Mouse (Mus musculus) MEL (cell line): ENCODE measurements at regions not wholly inside any gene's neighbourhood (a gene's known extent, or its start where the extent isn't known, plus 50 kb on each side); places are given as distances from the start of the nearest gene placed in this dataset.

ENCODE experiments used
- DNase-seq: peaks from one replicate; pipeline ENCODE4 v3.0.0; 2011; ENCODE audit warnings: low read depth, low spot score
- H3K27ac ChIP-seq: 2 replicates; pipeline ENCODE4 v1.5.1; 2012; ENCODE audit warnings: low read depth, mild to moderate bottlenecking, control low read depth, low read length, moderate library complexity; ENCODE audit not compliant: control insufficient read depth
- H3K27me3 ChIP-seq, 2 experiments: fragments of 150-350 bp in 1 of 2; sonication (generic) in 1 of 2; 2 replicates each; pipeline ENCODE4 v1.6.1; 2012; ENCODE audit warnings: low read length in 2 of 2, mild to moderate bottlenecking in 2 of 2, improper control_type of control experiment in 1 of 2, moderate library complexity in 1 of 2; ENCODE audit not compliant: insufficient read depth in 2 of 2, control insufficient read depth in 1 of 2
- H3K36me3 ChIP-seq, 2 experiments: 2 replicates each; pipeline ENCODE4 v1.6.1; 2012 to 2014; ENCODE audit warnings: low read length in 2 of 2, improper control_type of control experiment in 1 of 2, inconsistent platforms in 1 of 2, mild to moderate bottlenecking in 1 of 2; ENCODE audit not compliant: insufficient read depth in 2 of 2, control insufficient read depth in 1 of 2
- H3K4me1 ChIP-seq, 2 experiments: fragments of 150-350 bp in 1 of 2; sonication (generic) in 1 of 2; 2 replicates each; pipeline ENCODE4 v1.6.1; 2012; ENCODE audit warnings: low read length in 2 of 2, improper control_type of control experiment in 1 of 2, mild to moderate bottlenecking in 1 of 2; ENCODE audit not compliant: insufficient read depth in 2 of 2, control insufficient read depth in 1 of 2
- H3K4me3 ChIP-seq, 2 experiments: fragments of 150-350 bp in 1 of 2; sonication (generic) in 1 of 2; 2 replicates each; pipeline ENCODE4 v1.5.1; 2012; ENCODE audit warnings: low read depth in 2 of 2, low read length in 2 of 2, mild to moderate bottlenecking in 2 of 2, moderate library complexity in 2 of 2, control low read depth in 1 of 2, improper control_type of control experiment in 1 of 2; ENCODE audit not compliant: control insufficient read depth in 1 of 2, insufficient read depth in 1 of 2
- H3K79me2 ChIP-seq: 2 replicates; pipeline ENCODE4 v1.6.1; 2012; ENCODE audit warnings: mild to moderate bottlenecking, low read length, moderate library complexity; ENCODE audit not compliant: control insufficient read depth, poor library complexity, insufficient read depth
- H3K9ac ChIP-seq: 2 replicates; pipeline ENCODE4 v1.6.1; 2012; ENCODE audit warnings: low read depth, mild to moderate bottlenecking, control low read depth, low read length, moderate library complexity; ENCODE audit not compliant: control insufficient read depth, poor library complexity, severe bottlenecking
- H3K9me3 ChIP-seq: fragments of 150-350 bp; sonication (generic); replicated peaks from 2 replicates; pipeline ENCODE4 v1.6.1; 2012; ENCODE audit warnings: mild to moderate bottlenecking, low read length, improper control_type of control experiment, moderate library complexity; ENCODE audit not compliant: insufficient read depth
- BHLHE40 ChIP-seq: IDR thresholded peaks from 2 replicates; pipeline ENCODE4 v1.6.1; 2012; ENCODE audit warnings: low read depth, mild to moderate bottlenecking, inconsistent platforms, low read length, improper control_type of control experiment, borderline replicate concordance
- CHD1 ChIP-seq: IDR thresholded peaks from 2 replicates; pipeline ENCODE4 v1.6.1; 2012; ENCODE audit warnings: low read depth, mild to moderate bottlenecking, inconsistent platforms, low read length, improper control_type of control experiment
- CHD2 ChIP-seq: IDR thresholded peaks from 2 replicates; pipeline ENCODE4 v1.6.1; 2011; ENCODE audit warnings: low read length, improper control_type of control experiment
- ELF1 ChIP-seq: IDR thresholded peaks from 2 replicates; pipeline ENCODE4 v1.6.1; 2014; ENCODE audit warnings: low read depth, mild to moderate bottlenecking, inconsistent platforms, low read length, improper control_type of control experiment, moderate library complexity
- EP300 ChIP-seq, 2 experiments: IDR thresholded peaks; 2 replicates each; pipeline ENCODE4 v1.6.1; 2011; ENCODE audit warnings: improper control_type of control experiment in 2 of 2, low read length in 2 of 2, low read depth in 1 of 2, mild to moderate bottlenecking in 1 of 2
- ETS1 ChIP-seq: IDR thresholded peaks from 2 replicates; pipeline ENCODE4 v1.6.1; 2012; ENCODE audit warnings: low read depth, mild to moderate bottlenecking, inconsistent platforms, low read length, improper control_type of control experiment, moderate library complexity
- GABPA ChIP-seq: IDR thresholded peaks from 2 replicates; pipeline ENCODE4 v1.6.1; 2012; ENCODE audit warnings: low read depth, mild to moderate bottlenecking, inconsistent platforms, low read length, improper control_type of control experiment, moderate library complexity
- HCFC1 ChIP-seq: IDR thresholded peaks from 2 replicates; pipeline ENCODE4 v1.6.1; 2012; ENCODE audit warnings: low read depth, mild to moderate bottlenecking, inconsistent platforms, low read length, improper control_type of control experiment, moderate library complexity
- JUND ChIP-seq: IDR thresholded peaks from 2 replicates; pipeline ENCODE4 v1.6.1; 2011; ENCODE audit warnings: low read depth, mild to moderate bottlenecking, improper control_type of control experiment, low read length
- MAFK ChIP-seq: IDR thresholded peaks from 2 replicates; pipeline ENCODE4 v1.6.1; 2011; ENCODE audit warnings: low read depth, mild to moderate bottlenecking, low read length, improper control_type of control experiment, borderline replicate concordance
- MAX ChIP-seq: IDR thresholded peaks from 2 replicates; pipeline ENCODE4 v1.6.1; 2011; ENCODE audit warnings: low read length, improper control_type of control experiment
- MAZ ChIP-seq: IDR thresholded peaks from 2 replicates; pipeline ENCODE4 v1.6.1; 2012; ENCODE audit warnings: low read depth, mild to moderate bottlenecking, inconsistent platforms, low read length, improper control_type of control experiment
- MEF2A ChIP-seq: IDR thresholded peaks from 2 replicates; pipeline ENCODE4 v1.6.1; 2014; ENCODE audit warnings: low read depth, mild to moderate bottlenecking, inconsistent platforms, low read length, improper control_type of control experiment; ENCODE audit not compliant: poor library complexity, insufficient replicate concordance, severe bottlenecking; ENCODE audit errors: extremely low read depth
- MXI1 ChIP-seq: IDR thresholded peaks from 2 replicates; pipeline ENCODE4 v1.6.1; 2011; ENCODE audit warnings: mild to moderate bottlenecking, low read depth, low read length, improper control_type of control experiment
- MYC ChIP-seq: IDR thresholded peaks from 2 replicates; pipeline ENCODE4 v1.6.1; 2011; ENCODE audit warnings: low read depth, mild to moderate bottlenecking, low read length, improper control_type of control experiment, moderate library complexity
- NELFE ChIP-seq: IDR thresholded peaks from 2 replicates; pipeline ENCODE4 v1.6.1; 2011; ENCODE audit warnings: low read depth, low read length, improper control_type of control experiment
- NRF1 ChIP-seq: IDR thresholded peaks from 2 replicates; pipeline ENCODE4 v1.6.1; 2014; ENCODE audit warnings: low read depth, mild to moderate bottlenecking, inconsistent platforms, low read length, improper control_type of control experiment, moderate library complexity; ENCODE audit not compliant: poor library complexity, insufficient read depth, severe bottlenecking
- POLR2AphosphoS2 ChIP-seq: IDR thresholded peaks from 2 replicates; pipeline ENCODE4 v1.6.1; 2011; ENCODE audit warnings: low read length, improper control_type of control experiment
- RAD21 ChIP-seq: IDR thresholded peaks from 2 replicates; pipeline ENCODE4 v1.6.1; 2011; ENCODE audit warnings: mild to moderate bottlenecking, low read depth, low read length, improper control_type of control experiment
- RCOR1 ChIP-seq: IDR thresholded peaks from 2 replicates; pipeline ENCODE4 v1.6.1; 2012; ENCODE audit warnings: low read depth, mild to moderate bottlenecking, inconsistent platforms, low read length, improper control_type of control experiment
- SIN3A ChIP-seq: IDR thresholded peaks from 2 replicates; pipeline ENCODE4 v1.6.1; 2012; ENCODE audit warnings: low read length, improper control_type of control experiment, inconsistent platforms
- TAL1 ChIP-seq: IDR thresholded peaks from 2 replicates; pipeline ENCODE4 v1.6.1; 2012; ENCODE audit warnings: mild to moderate bottlenecking, inconsistent platforms, low read length, moderate library complexity, mixed read lengths
- TBP ChIP-seq: IDR thresholded peaks from 2 replicates; pipeline ENCODE4 v1.8.0; 2011; ENCODE audit warnings: low read depth, low read length, improper control_type of control experiment
- TCF12 ChIP-seq: IDR thresholded peaks from 2 replicates; pipeline ENCODE4 v1.6.1; 2014; ENCODE audit warnings: low read depth, mild to moderate bottlenecking, inconsistent platforms, low read length, improper control_type of control experiment, moderate library complexity
- UBTF ChIP-seq: IDR thresholded peaks from 2 replicates; pipeline ENCODE4 v1.6.1; 2012; ENCODE audit warnings: low read depth, mild to moderate bottlenecking, inconsistent platforms, low read length, improper control_type of control experiment, moderate library complexity, borderline replicate concordance; ENCODE audit not compliant: insufficient read depth
- USF1 ChIP-seq: IDR thresholded peaks from 2 replicates; pipeline ENCODE4 v1.6.1; 2014; ENCODE audit warnings: low read depth, mild to moderate bottlenecking, inconsistent platforms, low read length, improper control_type of control experiment, moderate library complexity
- USF2 ChIP-seq, 2 experiments: IDR thresholded peaks; 2 replicates each; pipeline ENCODE4 v1.6.1; 2011 to 2012; ENCODE audit warnings: improper control_type of control experiment in 2 of 2, low read length in 2 of 2, borderline replicate concordance in 1 of 2, inconsistent platforms in 1 of 2, low read depth in 1 of 2, mild to moderate bottlenecking in 1 of 2; ENCODE audit not compliant: insufficient read depth in 1 of 2
- ZKSCAN1 ChIP-seq: IDR thresholded peaks from 2 replicates; pipeline ENCODE4 v1.6.1; 2012; ENCODE audit warnings: low read depth, mild to moderate bottlenecking, inconsistent platforms, low read length, improper control_type of control experiment, moderate library complexity
- ZMIZ1 ChIP-seq: IDR thresholded peaks from 2 replicates; pipeline ENCODE4 v1.6.1; 2012; ENCODE audit warnings: low read depth, mild to moderate bottlenecking, inconsistent platforms, low read length, improper control_type of control experiment, moderate library complexity
- ZNF384 ChIP-seq: IDR thresholded peaks from 2 replicates; pipeline ENCODE4 v1.6.1; 2012; ENCODE audit warnings: low read depth, mild to moderate bottlenecking, inconsistent platforms, low read length, improper control_type of control experiment

DNA sequence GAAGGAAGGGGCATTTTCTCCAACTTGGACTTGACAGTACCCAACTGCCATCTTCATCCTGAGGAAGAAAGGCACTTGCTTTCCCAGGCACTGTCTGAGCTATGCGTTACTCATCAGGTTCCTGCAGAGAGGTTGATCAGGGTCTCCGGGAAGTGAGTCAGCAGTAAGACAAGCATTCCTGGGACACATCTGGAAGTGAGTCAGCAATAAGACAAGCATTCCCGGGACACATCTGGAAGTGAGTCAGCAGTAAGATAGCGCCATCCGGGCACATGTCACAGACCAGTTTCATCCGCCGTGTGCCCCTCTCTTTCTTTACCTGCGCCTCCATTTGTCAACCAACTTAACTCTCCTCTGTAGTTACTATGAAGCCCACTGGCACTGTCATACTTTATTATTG, 143.5 kb downstream of the Ttc8 start:
- no peak overlapping the region for H3K27ac ChIP-seq
- DNase-seq, result no peak
- TF ChIP-seq CHD1 (no peak), TBP (no peak), MAFK (no peak), ETS1 (no peak)
- TF ChIP-seq, all 39 proteins: peak for 0
- H3K36me3 ChIP-seq, result peaks cover 0 to 12% of the 10 kb centered on the region in 2 experiments; a peak in 2 of 4 replicates
- no peak overlapping the region for H3K9ac ChIP-seq
- no peaks in the 10 kb centered on the region for H3K79me2 ChIP-seq
- peaks cover 0 to 18% of the 10 kb centered on the region in 2 experiments; a peak in 2 of 4 replicates for H3K4me1 ChIP-seq
- H3K9me3 ChIP-seq, result no peaks in the 10 kb centered on the region
- H3K27me3 ChIP-seq, result no peaks in the 10 kb centered on the region
- H3K4me3 ChIP-seq, result no peak overlapping the region

DNA sequence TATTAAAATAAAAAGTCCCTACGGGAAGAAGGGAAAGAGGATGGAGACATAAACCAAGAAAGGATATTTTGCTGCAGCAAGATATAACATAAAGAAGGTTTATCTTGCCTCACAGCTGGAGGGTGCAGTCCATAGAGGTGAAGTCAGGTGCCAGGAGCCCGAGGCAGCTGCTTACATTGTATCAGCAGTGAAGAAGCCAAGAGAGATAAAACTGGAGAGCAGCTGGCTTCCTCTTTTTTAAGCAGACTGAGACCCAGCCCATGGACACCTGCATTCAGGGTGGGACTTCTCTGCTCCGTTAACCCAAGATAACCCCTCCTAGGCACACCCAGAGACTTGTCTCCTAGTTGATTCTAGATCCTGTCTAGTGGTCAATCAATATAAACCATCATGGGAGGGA, 147.6 kb downstream of the Ttc8 start:
- H3K27me3 ChIP-seq, result no peaks in the 10 kb centered on the region
- H3K4me1 ChIP-seq, result peaks cover 0 to 20% of the 10 kb centered on the region in 2 experiments; a peak in 2 of 4 replicates
- peaks cover 0 to 12% of the 10 kb centered on the region in 2 experiments; a peak in 2 of 4 replicates for H3K36me3 ChIP-seq
- H3K4me3 ChIP-seq, result no peak overlapping the region
- no peaks in the 10 kb centered on the region for H3K9me3 ChIP-seq
- H3K27ac ChIP-seq, result peak overlapping the region; percentile 59
- DNase-seq, result peak; percentile 86
- no peaks in the 10 kb centered on the region for H3K79me2 ChIP-seq
- no peak overlapping the region for H3K9ac ChIP-seq
- TF ChIP-seq JUND (no peak), RCOR1 (peak; percentile 69; the same call in 1 of the 2 replicates), USF1 (peak; percentile 41; the same call in 1 of the 2 replicates), NELFE (no peak), TAL1 (peak; percentile 90), CHD2 (no peak), TBP (no peak), ZNF384 (peak; percentile 73), UBTF (no peak), USF2 (IDR thresholded peaks at IDR 0.05; ENCODE audit: borderline replicate concordance in 1 of 2, insufficient read depth in 1 of 2, low read depth in 1 of 2, low read length in 2 of 2) (no peak), TCF12 (peak; percentile 100), ZMIZ1 (no peak), ZKSCAN1 (no peak), CHD1 (no peak), MXI1 (no peak), HCFC1 (0 out of 2 replicates have a peak, but pooled peaks have one; percentile 31), GABPA (no peak), BHLHE40 (peak; percentile 95), ETS1 (peak; percentile 99), EP300 (IDR thresholded peaks at IDR 0.05; ENCODE audit: low read depth in 1 of 2, low read length in 2 of 2) (peak; percentile 94 to 95), MEF2A (no peak), POLR2AphosphoS2 (no peak), MAX (no peak), NRF1 (0 out of 2 replicates have a peak, but pooled peaks have one; percentile 4), MYC (0 out of 2 replicates have a peak, but pooled peaks have one; percentile 22), SIN3A (peak; percentile 70; the same call in 1 of the 2 replicates), ELF1 (peak; percentile 55; the same call in 1 of the 2 replicates), MAZ (peak; percentile 72; the same call in 1 of the 2 replicates), RAD21 (no peak)
